Mouse (Mus musculus) hindbrain, embryonic 11.5 days (tissue): ENCODE measurements around the gene Nudt16l1. TPM values are rescaled to one million over a fixed set of nuclear protein-coding genes. Genes with fewer than 3 reads are reported as not detected.

Experiments
- ATAC-seq: fragments of 200-750 bp; cut with Nextera tagmentation; 2 replicates; pipeline ENCODE4 v1.8.0; 2017; ENCODE audit warnings: mild to moderate bottlenecking, moderate TSS enrichment, moderate library complexity; ENCODE audit not compliant: low FRiP score
- DNase-seq: peaks from one replicate; pipeline ENCODE4 v3.0.0-alpha.2; 2015; ENCODE audit warnings: low spot score
- H3K27ac ChIP-seq: fragments of 300-500 bp; sonication (generic); 2 replicates; pipeline ENCODE4 v1.5.1; 2014; ENCODE audit warnings: mild to moderate bottlenecking, low read depth, low read length
- H3K27me3 ChIP-seq: fragments of 300-500 bp; sonication (generic); 2 replicates; pipeline ENCODE4 v1.6.1; 2014; ENCODE audit warnings: mild to moderate bottlenecking, low read length, moderate library complexity, mixed read lengths; ENCODE audit not compliant: control insufficient read depth, insufficient read depth
- H3K36me3 ChIP-seq: fragments of 300-500 bp; sonication (generic); 2 replicates; pipeline ENCODE4 v1.6.1; 2014; ENCODE audit warnings: mild to moderate bottlenecking, low read length, moderate library complexity, mixed read lengths; ENCODE audit not compliant: control insufficient read depth, insufficient read depth
- H3K4me1 ChIP-seq: fragments of 300-500 bp; sonication (generic); replicated peaks from 2 replicates; pipeline ENCODE4 v1.6.1; 2014; ENCODE audit warnings: low read length, mixed read lengths; ENCODE audit not compliant: control insufficient read depth, insufficient read depth
- H3K4me2 ChIP-seq: fragments of 300-500 bp; sonication (generic); replicated peaks from 2 replicates; pipeline ENCODE4 v1.6.1; 2014; ENCODE audit warnings: mild to moderate bottlenecking, low read depth, low read length
- H3K4me3 ChIP-seq: fragments of 300-500 bp; sonication (generic); 2 replicates; pipeline ENCODE4 v1.5.1; 2014; ENCODE audit warnings: low read depth, low read length
- H3K9ac ChIP-seq: fragments of 300-500 bp; sonication (generic); 2 replicates; pipeline ENCODE4 v1.6.1; 2014; ENCODE audit warnings: low read depth, low read length
- H3K9me3 ChIP-seq: fragments of 300-500 bp; sonication (generic); 2 replicates; pipeline ENCODE4 v1.6.1; 2016; ENCODE audit warnings: low read length; ENCODE audit not compliant: control insufficient read depth
- WGBS: fragments of 180-500 bp; shearing (Covaris S2); extraction: QIAGEN DNeasy Blood & Tissue Kit; methylation state at CpG from one replicate; pipeline ENCODE4 v1.1.7; 2014; 5-methylcytosine and 5-hydroxymethylcytosine counted together
- polyA plus RNA-seq: library from polyadenylated mRNA; unstranded; fragments of >200 nt; fragmentation: Nextera tagmentation; extraction: Ambion mirVana; gene quantifications from 2 replicates; pipeline ENCODE4 v1.2.1, GENCODE M21; 2014

Gene Nudt16l1
- polyA plus RNA-seq, 1 experiment from 2014 or later, result 131 TPM

DNA sequence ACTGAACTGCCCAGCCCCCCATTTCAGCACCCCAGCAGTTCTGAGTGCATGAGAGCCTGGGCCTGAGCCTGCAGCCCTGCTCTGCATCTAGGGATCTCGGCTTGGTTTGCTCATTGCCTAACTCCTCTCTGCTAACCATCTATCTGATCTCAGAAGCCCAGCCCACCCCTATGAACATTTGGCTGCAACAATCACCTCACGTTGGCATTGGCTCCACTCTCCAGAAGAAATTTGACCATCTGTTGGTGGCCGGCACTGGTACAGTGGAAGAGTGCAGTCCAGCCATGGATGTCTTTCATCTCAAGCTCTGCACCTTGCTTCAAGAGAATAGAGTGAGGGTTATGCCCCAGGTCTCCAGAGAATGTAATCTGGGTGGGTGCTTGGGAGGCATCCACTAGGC, 18.9 kb downstream of the Nudt16l1 start:
- no peak overlapping the region for H3K9ac ChIP-seq
- no peak for ATAC-seq
- DNase-seq, result no peak
- peaks cover 13% of the 10 kb centered on the region; the same call in 1 of the 2 replicates for H3K36me3 ChIP-seq
- H3K27me3 ChIP-seq, result no peaks in the 10 kb centered on the region
- no peak overlapping the region for H3K4me3 ChIP-seq
- H3K27ac ChIP-seq, result no peak overlapping the region
- H3K9me3 ChIP-seq, result no peaks in the 10 kb centered on the region
- H3K4me1 ChIP-seq, result no peaks in the 10 kb centered on the region
- H3K4me2 ChIP-seq, result no peak overlapping the region
- 94% methylated on average over 3 of the region's 3 CpGs for WGBS

- Histone ChIP-seq H3K4me3 (no peak overlapping the region), H3K27me3 (no peaks in the 10 kb centered on the region), H3K36me3 (0 out of 2 replicates have a peak, but pooled peaks cover 5% of the 10 kb centered on the region), H3K27ac (no peak overlapping the region), H3K9ac (no peak overlapping the region), H3K4me1 (peaks cover 3% of the 10 kb centered on the region; the same call in 1 of the 2 replicates), H3K9me3 (no peaks in the 10 kb centered on the region), H3K4me2 (no peak overlapping the region)
- no peak for DNase-seq
- no peak for ATAC-seq
- WGBS, result 95% methylated on average over 8 of the region's 8 CpGs
Observed at GRCm38 (mm10) chr16:4960260-4960659, 21.7 kb downstream of the Nudt16l1 start.

DNA sequence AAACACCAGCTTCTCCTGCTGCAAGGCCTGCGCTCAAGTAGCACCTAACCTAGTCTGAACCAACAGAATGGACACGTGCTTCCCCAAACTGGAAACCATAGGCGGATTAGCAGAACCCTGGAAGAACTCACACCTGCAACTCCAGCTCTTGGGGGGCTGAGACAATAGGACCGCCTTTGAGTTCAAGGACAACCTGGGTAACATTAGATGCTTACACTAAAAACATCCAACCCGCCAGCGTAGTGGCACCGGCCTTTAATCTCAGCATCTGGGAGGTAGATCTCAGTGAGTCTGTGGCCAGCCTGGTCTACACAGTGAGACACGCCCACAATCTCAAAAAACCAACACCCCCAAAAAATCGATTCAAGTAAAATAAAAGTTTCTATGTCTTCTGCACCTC, 24.8 kb downstream of the Nudt16l1 start:
- Histone ChIP-seq H3K36me3 (no peaks in the 10 kb centered on the region), H3K9ac (peak overlapping the region; percentile 81), H3K27me3 (no peaks in the 10 kb centered on the region), H3K4me1 (peaks cover 3% of the 10 kb centered on the region; the same call in 1 of the 2 replicates), H3K4me2 (peak overlapping the region; percentile 75), H3K4me3 (peak overlapping the region; percentile 93), H3K9me3 (no peaks in the 10 kb centered on the region), H3K27ac (no peak overlapping the region)
- DNase-seq (no peak), ATAC-seq (no peak)
- WGBS, result 44% methylated on average over 9 of the region's 9 CpGs

DNA sequence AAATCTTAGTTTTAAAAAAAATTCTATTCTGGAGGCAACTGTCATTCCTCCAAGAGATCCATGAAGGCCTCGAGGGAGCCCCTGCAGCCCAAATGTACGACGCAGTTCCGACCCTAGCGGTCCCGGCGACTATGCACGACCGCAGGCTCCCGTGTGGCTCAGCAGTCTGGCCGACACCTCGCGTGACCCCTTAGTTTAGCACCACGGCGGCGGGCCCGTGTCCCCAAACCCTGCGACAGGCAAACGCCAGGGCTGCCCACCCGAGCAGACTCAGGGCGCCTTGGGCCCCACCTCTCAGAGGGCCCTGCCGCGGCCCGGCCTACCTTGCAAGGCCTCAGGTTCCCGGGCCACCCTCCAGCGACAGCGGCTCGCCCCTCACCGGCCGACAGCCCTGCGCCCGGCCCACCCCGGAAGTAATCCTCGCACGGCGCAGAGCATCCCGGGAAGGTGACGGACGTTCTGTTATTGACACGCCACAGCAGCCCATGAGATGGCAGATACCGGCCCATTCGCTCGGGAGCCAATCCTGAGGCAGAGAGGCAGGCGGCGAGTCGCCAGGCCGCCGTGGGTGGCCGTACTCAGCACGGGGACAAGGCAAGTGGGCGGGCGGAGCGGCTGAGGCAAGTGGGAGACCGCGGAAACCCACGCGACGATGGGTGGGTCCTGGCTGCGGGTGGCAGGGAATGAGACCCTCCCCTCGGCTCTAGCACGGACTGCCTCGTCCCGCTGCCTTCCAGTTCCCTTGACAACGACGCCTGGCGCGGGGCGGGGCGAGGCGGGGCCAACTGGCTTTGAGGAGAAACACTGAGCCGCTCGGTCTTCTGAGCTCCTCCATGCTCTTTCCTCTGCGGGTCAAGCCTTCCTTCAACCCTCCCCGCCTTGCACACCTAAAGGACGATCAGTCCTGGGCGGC, 25.5 kb downstream of the Nudt16l1 start, which contains the start of gene Anks3:
Anks3 (minus strand) TSS at position 409 of the 913 bp plus-strand sequence.
- under 1% methylated on average over 72 of the region's 76 CpGs for WGBS
- H3K4me2 ChIP-seq, result peak within 1 kb of the TSS; percentile 75
- H3K4me1 ChIP-seq, result peaks cover 3% of the 10 kb centered on the region; the same call in 1 of the 2 replicates
- H3K27me3 ChIP-seq, result no peaks in the 10 kb centered on the region
- no peaks in the 10 kb centered on the region for H3K9me3 ChIP-seq
- peak within 1 kb of the TSS; percentile 86 for H3K27ac ChIP-seq
- H3K4me3 ChIP-seq, result peak within 1 kb of the TSS; percentile 93
- ATAC-seq (peak; percentile 99), DNase-seq (peak; percentile 91)
- no peaks in the 10 kb centered on the region for H3K36me3 ChIP-seq
- peak within 1 kb of the TSS; percentile 81 for H3K9ac ChIP-seq

DNA sequence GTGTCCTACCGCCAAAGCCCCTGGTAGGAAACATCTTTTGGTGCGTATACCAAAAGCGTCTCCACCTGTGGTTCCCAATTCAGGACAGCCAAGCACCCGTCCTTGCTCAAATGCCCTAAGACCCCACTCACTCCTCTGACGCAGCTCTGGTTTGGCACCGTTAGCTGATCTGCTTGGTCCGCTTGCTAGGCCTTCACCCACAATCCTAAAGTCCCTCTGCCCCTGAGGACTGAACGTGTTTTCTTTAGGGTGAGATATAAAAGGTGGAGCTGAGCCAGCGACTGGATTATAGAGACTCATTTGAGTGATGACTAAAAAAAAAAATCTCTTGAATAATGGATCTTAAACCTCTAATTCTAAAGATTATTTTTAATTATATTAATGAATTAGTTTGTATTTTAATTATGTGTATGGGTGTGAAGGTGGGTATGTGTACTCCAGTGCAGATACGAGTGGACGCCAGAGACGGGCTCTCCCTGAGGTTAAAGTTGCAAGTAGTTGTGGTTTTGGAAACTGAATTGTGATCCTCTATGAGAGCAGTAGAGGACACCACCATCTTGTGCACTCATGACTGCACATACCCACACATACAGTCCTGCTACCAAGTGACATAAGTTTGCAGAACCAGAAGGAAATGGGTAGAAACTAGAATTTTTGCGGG, 26.3 kb downstream of the Nudt16l1 start:
- DNase-seq (no peak), ATAC-seq (peak; percentile 16; the same call in 1 of the 2 replicates)
- H3K36me3 ChIP-seq, result no peaks in the 10 kb centered on the region
- H3K27ac ChIP-seq, result peak overlapping the region; percentile 86
- peak overlapping the region; percentile 81 for H3K9ac ChIP-seq
- H3K4me2 ChIP-seq, result peak overlapping the region; percentile 75
- H3K4me3 ChIP-seq, result peak overlapping the region; percentile 93
- 27% methylated on average over 13 of the region's 13 CpGs for WGBS
- peaks cover 3% of the 10 kb centered on the region; the same call in 1 of the 2 replicates for H3K4me1 ChIP-seq
- no peaks in the 10 kb centered on the region for H3K9me3 ChIP-seq
- no peaks in the 10 kb centered on the region for H3K27me3 ChIP-seq

- ATAC-seq (no peak), DNase-seq (no peak)
- Histone ChIP-seq H3K4me1 (peaks cover 3% of the 10 kb centered on the region; the same call in 1 of the 2 replicates), H3K36me3 (no peaks in the 10 kb centered on the region), H3K4me2 (peak overlapping the region; percentile 75; the same call in 1 of the 2 replicates), H3K27ac (no peak overlapping the region), H3K4me3 (no peak overlapping the region), H3K9ac (no peak overlapping the region), H3K27me3 (no peaks in the 10 kb centered on the region), H3K9me3 (no peaks in the 10 kb centered on the region)
- 86% methylated on average over 8 of the region's 8 CpGs for WGBS
Observed at GRCm38 (mm10) chr16:4965392-4966129, 27.0 kb downstream of the Nudt16l1 start.

DNA sequence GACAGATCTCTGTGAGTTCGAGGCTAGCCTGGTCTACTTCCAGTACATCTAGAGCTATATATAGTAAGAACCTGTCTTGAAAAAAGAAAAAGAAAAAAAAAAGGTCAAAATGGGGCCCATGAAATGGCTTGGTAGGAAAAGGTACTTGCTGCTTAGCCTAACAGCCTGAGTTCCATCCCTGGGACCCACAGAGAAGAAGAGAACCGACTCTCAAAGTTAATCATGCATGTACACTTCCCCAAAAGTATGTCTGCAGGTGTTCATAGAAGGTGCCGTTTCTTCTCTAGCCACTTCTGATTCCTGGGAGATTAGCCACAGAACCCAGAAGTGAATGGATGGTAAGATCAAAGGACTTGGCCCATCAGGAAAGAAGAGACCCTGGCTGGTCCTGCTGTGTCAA, 29.9 kb downstream of the Nudt16l1 start:
- no peak overlapping the region for H3K27ac ChIP-seq
- no peaks in the 10 kb centered on the region for H3K36me3 ChIP-seq
- WGBS, result 82% methylated on average over 3 of the region's 3 CpGs
- no peaks in the 10 kb centered on the region for H3K27me3 ChIP-seq
- H3K4me3 ChIP-seq, result no peak overlapping the region
- DNase-seq (no peak), ATAC-seq (no peak)
- H3K9ac ChIP-seq, result no peak overlapping the region
- peaks cover under 1% of the 10 kb centered on the region; the same call in 1 of the 2 replicates for H3K4me1 ChIP-seq
- H3K4me2 ChIP-seq, result no peak overlapping the region
- no peaks in the 10 kb centered on the region for H3K9me3 ChIP-seq

GRCm38 (mm10) chr16:4969055-4969843, 30.7 kb downstream of the Nudt16l1 start:
- 88% methylated on average over 5 of the region's 5 CpGs for WGBS
- no peak overlapping the region for H3K4me2 ChIP-seq

More at GRCm38 (mm10) chr16:4969055-4969843, 30.7 kb downstream of the Nudt16l1 start:
- no peak for DNase-seq
- Histone ChIP-seq H3K4me3 (no peak overlapping the region), H3K9ac (no peak overlapping the region), H3K27me3 (no peaks in the 10 kb centered on the region), H3K4me1 (no peaks in the 10 kb centered on the region), H3K36me3 (no peaks in the 10 kb centered on the region), H3K27ac (no peak overlapping the region), H3K9me3 (no peaks in the 10 kb centered on the region)
- ATAC-seq, result no peak
